Mouse (Mus musculus) left cerebral cortex, postnatal 4 days (tissue): Measurements from ENCODE around the gene Bicral. TPM values are rescaled to one million over a fixed set of nuclear protein-coding genes. Genes with fewer than 3 reads are reported as not detected.
"Not testable (repeated sequence)": the region's sequence is repeated elsewhere in the genome, so short reads cannot be mapped to it uniquely, and the experiment has no call there.

Experiments
- DNase-seq: peaks from one replicate; pipeline ENCODE4 v3.0.0-alpha.2; 2022
- intact Hi-C: fragments of 180-260 bp; cut with DNase I; formaldehyde crosslinking; loops from one replicate; pipeline ENCODE4 v1.15.1; 2025
- total RNA-seq, 2 experiments: library from RNA; stranded (reverse); gene quantifications; 2 replicates each; pipeline ENCODE4 v1.2.3; 2021

The Bicral gene
- total RNA-seq, 2 experiments from 2014 or later, result 42.2 to 45.3 TPM

- intact Hi-C loops, result no loop called here
Observed at GRCm38 (mm10) chr17:46809131-46809830, 49.0 kb downstream of the Bicral start.

GRCm38 (mm10) chr17:46808376-46808775 lies 49.9 kb downstream of the Bicral start:
- intact Hi-C loops, result no loop called here
- no peak for DNase-seq

More at GRCm38 (mm10) chr17:46809131-46809830, 49.0 kb downstream of the Bicral start:
- DNase-seq, result no peak

GRCm38 (mm10) chr17:46801761-46802160 lies 56.5 kb downstream of the Bicral start:
- DNase-seq, result no peak
- intact Hi-C loops, result no loop called here

GRCm38 (mm10) chr17:46799680-46800079 lies 58.6 kb downstream of the Bicral start:
- intact Hi-C loops, result no loop called here
- DNase-seq, result no peak

GRCm38 (mm10) chr17:46797386-46797785 lies 60.9 kb downstream of the Bicral start:
- no peak for DNase-seq
- intact Hi-C loops, result no loop called here

- intact Hi-C loops, result no loop called here
- no peak for DNase-seq
Observed at GRCm38 (mm10) chr17:46796743-46797142, 61.5 kb downstream of the Bicral start.

- DNase-seq, result no peak
- intact Hi-C loops, result no loop called here
Observed at GRCm38 (mm10) chr17:46792963-46793362, 65.3 kb downstream of the Bicral start.

GRCm38 (mm10) chr17:46787974-46788373 lies 70.3 kb downstream of the Bicral start:
- DNase-seq, intact Hi-C loops: not testable (repeated sequence)

GRCm38 (mm10) chr17:46786952-46787351 lies 71.3 kb downstream of the Bicral start:
- intact Hi-C loops, result no loop called here
- no peak for DNase-seq

- intact Hi-C loops, result no loop called here
- DNase-seq, result no peak
Observed at GRCm38 (mm10) chr17:46783222-46783565, 75.1 kb downstream of the Bicral start.

GRCm38 (mm10) chr17:46782341-46783221 lies 75.7 kb downstream of the Bicral start, which contains the start of gene Rpl7l1:
TSS of gene Rpl7l1 (minus strand) at chr17:46782672.
- DNase-seq, result peak; percentile 95
- intact Hi-C loops, result no loop called here

GRCm38 (mm10) chr17:46781876-46782275 lies 76.4 kb downstream of the Bicral start:
- intact Hi-C loops, result no loop called here
- no peak for DNase-seq

GRCm38 (mm10) chr17:46776087-46776486 lies 82.2 kb downstream of the Bicral start:
- DNase-seq, result no peak
- intact Hi-C loops, result no loop called here

- no peak for DNase-seq
- intact Hi-C loops, result no loop called here
Observed at GRCm38 (mm10) chr17:46775070-46775469, 83.2 kb downstream of the Bicral start.

GRCm38 (mm10) chr17:46774131-46774472 lies 84.2 kb downstream of the Bicral start:
- intact Hi-C loops, result no loop called here
- DNase-seq, result no peak

- intact Hi-C loops, result no loop called here
- DNase-seq, result peak; percentile 36
Observed at GRCm38 (mm10) chr17:46773278-46774130, 84.8 kb downstream of the Bicral start.

GRCm38 (mm10) chr17:46772404-46773277 lies 85.6 kb downstream of the Bicral start, which contains the start of gene 2310039H08Rik:
TSS of gene 2310039H08Rik (plus strand) at chr17:46772635.
- intact Hi-C loops, result no loop called here
- peak; percentile 85 for DNase-seq

GRCm38 (mm10) chr17:46772038-46772403 lies 86.3 kb downstream of the Bicral start:
- DNase-seq, result no peak
- intact Hi-C loops, result no loop called here

GRCm38 (mm10) chr17:46771616-46772015 lies 86.7 kb downstream of the Bicral start:
- DNase-seq, result no peak
- intact Hi-C loops, result no loop called here

- intact Hi-C loops, result no loop called here
Observed at GRCm38 (mm10) chr17:46771025-46771424, 87.3 kb downstream of the Bicral start.

More at GRCm38 (mm10) chr17:46771025-46771424, 87.3 kb downstream of the Bicral start:
- no peak for DNase-seq
